Mouse (Mus musculus) lung, postnatal 0 days (tissue): ENCODE data around the gene Cenph.

Experiments used
- CTCF ChIP-seq: IDR thresholded peaks from 2 replicates; pipeline ENCODE4 v1.5.1; 2016; ENCODE audit warnings: antibody characterized with exemption, mild to moderate bottlenecking
- EP300 ChIP-seq: IDR thresholded peaks from 2 replicates; pipeline ENCODE4 v1.6.1; 2016; ENCODE audit warnings: antibody characterized with exemption, mild to moderate bottlenecking, control low read depth

DNA sequence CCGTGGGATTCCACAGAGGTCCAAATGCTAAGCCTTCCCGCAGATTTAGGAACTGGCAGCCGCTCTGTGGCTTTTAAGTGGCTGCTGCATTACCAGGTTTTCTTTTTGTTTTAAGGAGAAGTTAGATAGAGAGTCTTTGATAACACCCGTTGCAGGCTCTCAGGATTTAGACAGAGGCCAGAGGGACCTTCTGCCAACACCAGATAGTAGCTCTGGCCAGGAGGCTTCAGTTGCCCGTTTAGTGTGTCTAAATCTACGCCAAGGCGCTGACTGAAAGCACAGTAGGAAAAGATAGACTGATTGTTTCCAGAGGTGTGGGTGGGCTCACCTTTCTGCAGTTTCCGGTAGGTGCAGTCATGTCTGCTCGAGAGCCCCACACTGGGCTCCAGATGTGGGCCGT, 50.5 kb downstream of the Cenph start:
- TF ChIP-seq CTCF, result no peak
- TF ChIP-seq EP300, result no peak
